Mouse (Mus musculus): ENCODE data around the gene Zfp697.
A peak's percentile ranks its signal among the peaks of the same experiment; 100 is the strongest.
"Not testable (repeated sequence)": the region's sequence is repeated elsewhere in the genome, so short reads cannot be mapped to it uniquely, and the experiment has no call there.

Gene Zfp697

GRCm38 (mm10) chr3:98418991-98419785 is 36.9 kb downstream of the Zfp697 start:
- no peak for DNase-seq (ENCODE audit: low read depth, low spot score)

- no peak for DNase-seq (ENCODE audit: low read depth, low spot score)
These were observed 37.5 kb downstream of the Zfp697 start for GRCm38 (mm10) chr3:98419786-98420070.

GRCm38 (mm10) chr3:98422926-98423325 is 40.7 kb downstream of the Zfp697 start:
- DNase-seq (ENCODE audit: low read depth, low spot score): no peak

GRCm38 (mm10) chr3:98426749-98427148 is 44.5 kb downstream of the Zfp697 start:
- DNase-seq (ENCODE audit: low read depth, low spot score): no peak

GRCm38 (mm10) chr3:98427260-98427599 is 45.0 kb downstream of the Zfp697 start:
- no peak for DNase-seq (ENCODE audit: low read depth, low spot score)

GRCm38 (mm10) chr3:98427600-98428448 is 45.6 kb downstream of the Zfp697 start:
- peak; percentile 88 for DNase-seq (ENCODE audit: low read depth, low spot score)

GRCm38 (mm10) chr3:98428449-98428775 is 46.2 kb downstream of the Zfp697 start:
- DNase-seq (ENCODE audit: low read depth, low spot score): no peak

- no peak for DNase-seq (ENCODE audit: low read depth, low spot score)
These were observed 46.8 kb downstream of the Zfp697 start for GRCm38 (mm10) chr3:98428928-98429525.

- DNase-seq (ENCODE audit: low read depth, low spot score): peak; percentile 70
These were observed 52.0 kb downstream of the Zfp697 start for GRCm38 (mm10) chr3:98434088-98434816.

- no peak for DNase-seq (ENCODE audit: low read depth, low spot score)
These were observed 52.8 kb downstream of the Zfp697 start for GRCm38 (mm10) chr3:98435030-98435429.

- DNase-seq (ENCODE audit: low read depth, low spot score): not testable (repeated sequence)
These were observed 60.0 kb downstream of the Zfp697 start for GRCm38 (mm10) chr3:98442245-98442644.

- DNase-seq (ENCODE audit: low read depth, low spot score): not testable (repeated sequence)
These were observed 61.0 kb downstream of the Zfp697 start for GRCm38 (mm10) chr3:98443149-98443779.

- DNase-seq (ENCODE audit: low read depth, low spot score): not testable (repeated sequence)
These were observed 61.7 kb downstream of the Zfp697 start for GRCm38 (mm10) chr3:98443924-98444323.

- not testable (repeated sequence) for DNase-seq (ENCODE audit: low read depth, low spot score)
These were observed 71.5 kb downstream of the Zfp697 start for GRCm38 (mm10) chr3:98453786-98454185.

GRCm38 (mm10) chr3:98457026-98457425 is 74.8 kb downstream of the Zfp697 start, which contains the start of gene Gm4450:
Gene Gm4450, minus strand, starts transcription at chr3:98457126.
- not testable (repeated sequence) for DNase-seq (ENCODE audit: low read depth, low spot score)

- DNase-seq (ENCODE audit: low read depth, low spot score): not testable (repeated sequence)
These were observed 87.1 kb downstream of the Zfp697 start for GRCm38 (mm10) chr3:98469323-98469722.

GRCm38 (mm10) chr3:98471057-98471456 is 88.8 kb downstream of the Zfp697 start:
- DNase-seq (ENCODE audit: low read depth, low spot score): not testable (repeated sequence)

GRCm38 (mm10) chr3:98471499-98471898 is 89.2 kb downstream of the Zfp697 start:
- DNase-seq (ENCODE audit: low read depth, low spot score): not testable (repeated sequence)

GRCm38 (mm10) chr3:98494184-98494583 is 111.9 kb downstream of the Zfp697 start:
- DNase-seq (ENCODE audit: low read depth, low spot score): not testable (repeated sequence)

- not testable (repeated sequence) for DNase-seq (ENCODE audit: low read depth, low spot score)
These were observed 112.8 kb downstream of the Zfp697 start for GRCm38 (mm10) chr3:98495055-98495454.

- DNase-seq (ENCODE audit: low read depth, low spot score): not testable (repeated sequence)
These were observed 114.5 kb downstream of the Zfp697 start for GRCm38 (mm10) chr3:98496762-98497161.

Data from ZHBTc4 (cell line).